Mouse (Mus musculus): ENCODE results near the gene Ctsa. TPM values are rescaled to one million over a fixed set of nuclear protein-coding genes. Genes with fewer than 3 reads are reported as not detected.

Gene Ctsa
- 85.8 and 88.3 TPM in 2 replicates for polyA plus RNA-seq (2016; fragmentation: Nextera tagmentation; extraction: Ambion mirVana)

GRCm38 (mm10) chr2:164832748-164833301 lies at the start of gene Ctsa:
Gene Ctsa (plus strand): TSS chr2:164832873.
- Histone ChIP-seq H3K4me3 (replicated peaks) (peak within 1 kb of the TSS; percentile 77), H3K4me1 (peaks cover 26% of the 10 kb centered on the region), H3K27me3 (no peaks in the 10 kb centered on the region), H3K36me3 (replicated peaks) (peaks cover 17% of the 10 kb centered on the region), H3K4me2 (peak within 1 kb of the TSS; percentile 100), H3K9me3 (no peaks in the 10 kb centered on the region), H3K27ac (peak within 1 kb of the TSS; percentile 65), H3K9ac (peak within 1 kb of the TSS; percentile 78)
- peak; percentile 64 for ATAC-seq (ENCODE audit: low FRiP score)
- 2% methylated on average over 35 of the region's 35 CpGs for WGBS

DNA sequence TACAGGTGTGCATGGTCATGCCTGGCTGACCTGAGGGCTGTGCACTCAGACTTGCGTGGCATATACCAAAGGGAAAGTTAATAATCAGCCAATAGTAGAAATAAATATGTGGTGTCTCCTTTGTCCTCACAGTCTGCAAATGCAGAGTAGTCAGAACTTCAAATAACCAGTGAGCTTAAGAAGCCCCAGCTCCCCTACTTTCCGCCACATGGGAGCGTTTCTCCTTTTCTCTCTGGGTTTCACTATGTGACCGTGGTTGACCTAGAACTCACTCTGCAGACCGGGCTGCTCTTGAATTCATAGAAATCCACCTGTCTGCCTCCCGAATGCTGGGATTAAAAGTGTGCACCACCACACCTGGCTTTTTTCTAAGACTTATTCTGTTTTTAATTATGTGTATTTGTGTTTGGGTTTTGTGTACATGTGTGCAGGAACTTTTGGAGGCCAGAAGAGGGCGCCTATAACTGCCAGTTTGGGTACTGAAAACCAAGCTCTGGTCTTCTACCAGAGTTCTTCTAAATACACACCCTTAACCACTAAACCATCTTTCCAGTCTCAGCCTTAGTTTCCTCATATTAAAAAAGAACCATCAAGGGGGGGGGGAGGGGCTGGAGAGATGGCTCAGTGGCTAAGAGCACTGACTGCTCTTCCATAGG lies 48.6 kb upstream of the Ctsa start:
- Histone ChIP-seq H3K36me3 (replicated peaks) (peaks cover 3% of the 10 kb centered on the region), H3K4me2 (no peak overlapping the region), H3K9me3 (no peaks in the 10 kb centered on the region), H3K4me3 (replicated peaks) (no peak overlapping the region), H3K9ac (no peak overlapping the region), H3K4me1 (peaks cover 20% of the 10 kb centered on the region), H3K27ac (no peak overlapping the region), H3K27me3 (peaks cover 7% of the 10 kb centered on the region)
- ATAC-seq (ENCODE audit: low FRiP score) = no peak
- 80% methylated on average over 7 of the region's 7 CpGs for WGBS

DNA sequence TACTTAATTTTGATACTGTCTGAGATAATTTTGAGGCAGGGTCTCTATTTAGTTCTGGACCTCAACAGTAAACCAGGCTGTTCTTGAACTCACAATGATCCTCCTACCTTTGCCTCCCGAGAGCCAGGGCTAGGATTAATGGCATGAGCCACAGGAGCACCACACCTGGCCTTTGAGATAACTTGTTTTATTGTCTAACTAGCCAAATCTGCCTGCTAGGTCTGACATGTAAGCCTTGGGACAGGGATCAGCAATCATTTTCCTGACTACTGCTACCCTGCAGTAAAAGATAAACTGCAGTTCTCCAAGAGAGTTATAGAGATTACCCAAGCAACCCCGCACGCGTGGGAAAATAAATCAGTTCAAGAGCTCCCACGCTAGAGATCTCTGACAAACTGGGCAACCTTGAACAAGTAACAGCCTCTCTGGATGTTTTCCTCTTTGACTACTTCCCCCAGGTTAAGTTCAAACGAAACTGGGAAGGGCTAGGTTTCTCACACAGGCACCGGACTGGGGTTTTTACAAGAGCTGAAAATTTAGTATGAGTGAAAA lies 47.7 kb upstream of the Ctsa start:
- peak overlapping the region; percentile 71 for H3K9ac ChIP-seq
- H3K4me2 ChIP-seq = peak overlapping the region; percentile 91
- H3K4me1 ChIP-seq = peaks cover 20% of the 10 kb centered on the region
- H3K4me3 ChIP-seq (replicated peaks) = peak overlapping the region; percentile 67
- no peaks in the 10 kb centered on the region for H3K9me3 ChIP-seq
- peaks cover 7% of the 10 kb centered on the region for H3K36me3 ChIP-seq (replicated peaks)
- ATAC-seq (ENCODE audit: low FRiP score) = no peak
- no peak overlapping the region for H3K27ac ChIP-seq
- 14% methylated on average over 7 of the region's 7 CpGs for WGBS
- peaks cover 7% of the 10 kb centered on the region for H3K27me3 ChIP-seq

- Histone ChIP-seq H3K4me3 (replicated peaks) (peak within 1 kb of the TSS; percentile 67), H3K4me2 (peak within 1 kb of the TSS; percentile 91), H3K9me3 (no peaks in the 10 kb centered on the region), H3K27me3 (peaks cover 7% of the 10 kb centered on the region), H3K9ac (peak within 1 kb of the TSS; percentile 71), H3K36me3 (replicated peaks) (peaks cover 10% of the 10 kb centered on the region), H3K4me1 (peaks cover 20% of the 10 kb centered on the region), H3K27ac (peak within 1 kb of the TSS; percentile 73)
- peak; percentile 92 for ATAC-seq (ENCODE audit: low FRiP score)
- under 1% methylated on average over 70 of the region's 89 CpGs for WGBS
These were observed 46.9 kb upstream of the Ctsa start, which contains the start of gene Snx21 for GRCm38 (mm10) chr2:164785481-164786387. Gene Snx21 (plus strand): TSS chr2:164785823.

DNA sequence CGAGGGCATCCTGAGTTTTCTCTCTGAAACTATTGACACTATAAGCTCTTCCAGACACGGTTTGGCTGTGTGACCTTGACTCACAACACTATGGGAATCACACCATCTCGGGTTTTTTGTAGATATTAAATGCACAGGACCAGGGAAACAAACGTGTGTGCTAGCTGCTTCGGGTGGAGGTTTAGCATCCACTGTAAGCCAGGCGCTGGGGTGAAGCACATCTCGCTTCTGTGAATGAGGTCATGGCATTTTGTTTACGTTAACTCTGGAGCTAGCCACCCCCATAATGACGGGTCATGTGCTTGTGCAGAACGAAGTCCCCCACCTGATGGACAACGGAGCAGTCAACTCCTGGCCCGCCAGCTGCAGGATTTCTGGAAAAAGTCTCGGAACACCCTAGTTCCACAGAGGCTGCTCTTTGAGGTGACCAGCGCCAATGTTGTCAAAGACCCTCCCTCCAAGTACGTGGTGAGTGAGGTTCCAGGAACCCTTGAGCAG lies 46.2 kb upstream of the Ctsa start:
- no peaks in the 10 kb centered on the region for H3K9me3 ChIP-seq
- peak overlapping the region; percentile 73; the same call in 1 of the 2 replicates for H3K27ac ChIP-seq
- 9% methylated on average over 15 of the region's 15 CpGs for WGBS
- peak; percentile 17; the same call in 1 of the 2 replicates for ATAC-seq (ENCODE audit: low FRiP score)
- peak overlapping the region; percentile 71 for H3K9ac ChIP-seq
- peaks cover 20% of the 10 kb centered on the region for H3K4me1 ChIP-seq
- peaks cover 7% of the 10 kb centered on the region for H3K27me3 ChIP-seq
- H3K4me2 ChIP-seq = peak overlapping the region; percentile 91
- peak overlapping the region; percentile 67 for H3K4me3 ChIP-seq (replicated peaks)
- peaks cover 17% of the 10 kb centered on the region for H3K36me3 ChIP-seq (replicated peaks)

DNA sequence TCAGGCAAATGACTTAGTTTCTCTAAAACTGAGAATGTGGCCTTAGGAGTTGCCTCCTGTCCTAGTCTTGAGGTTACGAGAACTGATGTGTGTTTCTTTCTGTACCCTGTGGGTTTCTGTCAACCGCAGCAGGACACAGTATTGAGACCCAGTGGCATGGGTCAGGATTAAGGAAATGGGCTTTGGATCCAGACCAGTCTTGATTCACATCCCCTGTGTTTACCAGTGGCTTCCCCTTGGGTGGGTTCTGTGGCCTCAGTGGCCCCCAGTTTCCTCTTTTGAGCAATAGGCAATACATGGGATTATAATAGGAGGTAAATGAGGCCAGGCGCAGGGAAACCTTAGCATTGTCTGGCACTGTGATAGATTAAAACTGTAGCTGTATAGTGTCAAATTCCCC lies 45.6 kb upstream of the Ctsa start:
- no peak for ATAC-seq (ENCODE audit: low FRiP score)
- H3K36me3 ChIP-seq (replicated peaks) = peaks cover 23% of the 10 kb centered on the region
- peaks cover 7% of the 10 kb centered on the region for H3K27me3 ChIP-seq
- H3K4me3 ChIP-seq (replicated peaks) = 0 out of 2 replicates have a peak overlapping the region, but pooled peaks have one; percentile 67
- no peak overlapping the region for H3K9ac ChIP-seq
- H3K9me3 ChIP-seq = no peaks in the 10 kb centered on the region
- WGBS = 87% methylated on average over 3 of the region's 3 CpGs
- no peak overlapping the region for H3K27ac ChIP-seq
- peaks cover 20% of the 10 kb centered on the region for H3K4me1 ChIP-seq
- H3K4me2 ChIP-seq = peak overlapping the region; percentile 91

- ATAC-seq (ENCODE audit: low FRiP score) = no peak
- H3K36me3 ChIP-seq (replicated peaks) = peaks cover 30% of the 10 kb centered on the region
- peaks cover 7% of the 10 kb centered on the region; the same call in 1 of the 2 replicates for H3K27me3 ChIP-seq
- H3K4me1 ChIP-seq = peaks cover 20% of the 10 kb centered on the region
- H3K4me2 ChIP-seq = no peak overlapping the region
- no peaks in the 10 kb centered on the region for H3K9me3 ChIP-seq
- 88% methylated on average over 10 of the region's 10 CpGs for WGBS
- H3K27ac ChIP-seq = no peak overlapping the region
- H3K9ac ChIP-seq = no peak overlapping the region
- no peak overlapping the region for H3K4me3 ChIP-seq (replicated peaks)
These were observed 44.9 kb upstream of the Ctsa start for GRCm38 (mm10) chr2:164787779-164788178.

- Histone ChIP-seq H3K36me3 (replicated peaks) (peaks cover 36% of the 10 kb centered on the region), H3K4me3 (replicated peaks) (no peak overlapping the region), H3K27me3 (peaks cover 4% of the 10 kb centered on the region; the same call in 1 of the 2 replicates), H3K9me3 (no peaks in the 10 kb centered on the region), H3K4me2 (no peak overlapping the region), H3K9ac (no peak overlapping the region), H3K4me1 (peaks cover 20% of the 10 kb centered on the region), H3K27ac (no peak overlapping the region)
- WGBS = 78% methylated on average over 4 of the region's 4 CpGs
- no peak for ATAC-seq (ENCODE audit: low FRiP score)
These were observed 44.3 kb upstream of the Ctsa start for GRCm38 (mm10) chr2:164788411-164788810.

GRCm38 (mm10) chr2:164790451-164790850 lies 42.2 kb upstream of the Ctsa start:
- no peak overlapping the region for H3K27ac ChIP-seq
- H3K4me2 ChIP-seq = no peak overlapping the region
- H3K9ac ChIP-seq = no peak overlapping the region
- peaks cover 13% of the 10 kb centered on the region for H3K4me1 ChIP-seq
- 92% methylated on average over 4 of the region's 4 CpGs for WGBS
- no peak for ATAC-seq (ENCODE audit: low FRiP score)
- H3K4me3 ChIP-seq (replicated peaks) = no peak overlapping the region
- no peaks in the 10 kb centered on the region for H3K9me3 ChIP-seq
- H3K27me3 ChIP-seq = peaks cover 4% of the 10 kb centered on the region; the same call in 1 of the 2 replicates
- H3K36me3 ChIP-seq (replicated peaks) = peaks cover 48% of the 10 kb centered on the region

DNA sequence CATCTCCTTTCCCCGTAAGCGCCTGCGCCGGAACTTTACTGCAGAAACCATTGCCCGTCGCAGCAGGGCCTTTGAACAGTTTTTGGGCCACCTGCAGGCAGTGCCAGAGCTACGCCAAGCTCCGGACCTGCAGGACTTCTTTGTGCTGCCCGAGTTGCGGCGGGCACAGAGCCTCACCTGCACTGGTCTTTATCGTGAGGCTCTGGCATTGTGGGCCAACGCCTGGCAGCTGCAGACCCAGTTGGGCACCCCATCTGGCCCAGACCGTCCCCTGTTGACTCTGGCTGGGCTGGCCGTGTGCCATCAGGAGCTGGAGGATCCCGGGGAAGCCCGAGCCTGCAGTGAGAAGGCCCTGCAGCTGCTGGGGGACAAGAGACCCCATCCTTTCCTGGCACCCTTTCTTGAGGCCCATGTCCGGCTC lies 40.8 kb upstream of the Ctsa start:
- 96% methylated on average over 18 of the region's 18 CpGs for WGBS
- Histone ChIP-seq H3K27me3 (peaks cover under 1% of the 10 kb centered on the region; the same call in 1 of the 2 replicates), H3K4me3 (replicated peaks) (no peak overlapping the region), H3K27ac (no peak overlapping the region), H3K36me3 (replicated peaks) (peaks cover 62% of the 10 kb centered on the region), H3K4me1 (peaks cover 3% of the 10 kb centered on the region), H3K4me2 (no peak overlapping the region), H3K9ac (no peak overlapping the region), H3K9me3 (no peaks in the 10 kb centered on the region)
- no peak for ATAC-seq (ENCODE audit: low FRiP score)

- Histone ChIP-seq H3K4me2 (no peak overlapping the region), H3K36me3 (replicated peaks) (peaks cover 65% of the 10 kb centered on the region), H3K4me1 (no peaks in the 10 kb centered on the region), H3K9me3 (no peaks in the 10 kb centered on the region), H3K4me3 (replicated peaks) (no peak overlapping the region), H3K27me3 (no peaks in the 10 kb centered on the region), H3K27ac (no peak overlapping the region), H3K9ac (no peak overlapping the region)
- ATAC-seq (ENCODE audit: low FRiP score) = no peak
- WGBS = 91% methylated on average over 12 of the region's 12 CpGs
These were observed 40.1 kb upstream of the Ctsa start for GRCm38 (mm10) chr2:164792400-164793190.

Data from forebrain, embryonic 12.5 days (tissue).